Mouse (Mus musculus) limb, embryonic 15.5 days (tissue): ENCODE measurements around the gene Gna12. TPM values are rescaled to one million over a fixed set of nuclear protein-coding genes. Genes with fewer than 3 reads are reported as not detected.

Experiments
- ATAC-seq: fragments of 200-750 bp; cut with Nextera tagmentation; 2 replicates; pipeline ENCODE4 v1.8.0; 2017; ENCODE audit warnings: low read depth, moderate TSS enrichment; ENCODE audit not compliant: insufficient number of reproducible peaks, low FRiP score, low TSS enrichment
- H3K27ac ChIP-seq: fragments of 300-500 bp; sonication (generic); 2 replicates; pipeline ENCODE4 v1.5.1; 2015; ENCODE audit warnings: moderate library complexity, mild to moderate bottlenecking, inconsistent platforms
- H3K27me3 ChIP-seq: fragments of 300-500 bp; sonication (generic); 2 replicates; pipeline ENCODE4 v1.6.1; 2015; ENCODE audit warnings: inconsistent platforms
- H3K36me3 ChIP-seq: fragments of 300-500 bp; sonication (generic); 2 replicates; pipeline ENCODE4 v1.6.1; 2015; ENCODE audit warnings: inconsistent platforms
- H3K4me1 ChIP-seq: fragments of 300-500 bp; sonication (generic); 2 replicates; pipeline ENCODE4 v1.6.1; 2015; ENCODE audit warnings: inconsistent platforms
- H3K4me2 ChIP-seq: fragments of 300-500 bp; sonication (generic); 2 replicates; pipeline ENCODE4 v1.6.1; 2015; ENCODE audit warnings: mild to moderate bottlenecking, inconsistent platforms
- H3K4me3 ChIP-seq: fragments of 300-500 bp; sonication (generic); 2 replicates; pipeline ENCODE4 v1.5.1; 2015; ENCODE audit warnings: mild to moderate bottlenecking, inconsistent platforms
- H3K9ac ChIP-seq: fragments of 300-500 bp; sonication (generic); 2 replicates; pipeline ENCODE4 v1.6.1; 2015; ENCODE audit warnings: inconsistent platforms
- H3K9me3 ChIP-seq: fragments of 300-500 bp; sonication (generic); 2 replicates; pipeline ENCODE4 v1.6.1; 2016; ENCODE audit warnings: inconsistent platforms
- WGBS: fragments of 180-500 bp; shearing (Covaris S2); methylation state at CpG from one replicate; pipeline ENCODE4 v1.1.7; 2015; 5-methylcytosine and 5-hydroxymethylcytosine counted together
- polyA plus RNA-seq: library from polyadenylated mRNA; unstranded; fragments of >200 nt; fragmentation: Nextera tagmentation; extraction: Ambion mirVana; gene quantifications from 2 replicates; pipeline ENCODE4 v1.2.1, GENCODE M21; 2015

Gene Gna12
- polyA plus RNA-seq, 1 experiment from 2014 or later: 19.1 TPM

DNA sequence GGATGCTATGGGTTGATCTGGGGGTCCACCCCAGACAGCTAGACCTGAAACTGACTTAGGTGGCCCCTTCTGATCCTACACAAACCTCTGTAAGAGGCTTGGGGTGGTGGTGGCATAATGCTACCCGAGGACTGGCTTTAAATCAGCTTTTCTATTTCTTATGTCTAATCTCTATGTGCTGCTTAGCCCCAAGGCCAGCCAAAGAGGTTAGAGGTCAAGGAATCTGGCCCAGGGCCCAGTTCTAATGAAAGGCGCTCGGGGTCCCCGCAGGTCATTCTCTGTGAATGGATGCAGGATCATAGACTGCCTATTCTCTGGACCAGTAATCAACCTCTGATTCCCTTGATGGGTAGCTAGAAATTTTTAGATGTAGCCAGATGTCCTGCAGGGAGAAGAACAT lies 24.5 kb upstream of the Gna12 start:
- 89% methylated on average over 4 of the region's 4 CpGs for WGBS
- H3K4me1 ChIP-seq: peaks cover 6% of the 10 kb centered on the region; the same call in 1 of the 2 replicates
- H3K4me3 ChIP-seq: no peak overlapping the region
- no peak overlapping the region for H3K27ac ChIP-seq
- no peaks in the 10 kb centered on the region for H3K27me3 ChIP-seq
- ATAC-seq: no peak
- no peak overlapping the region for H3K4me2 ChIP-seq
- H3K9me3 ChIP-seq: no peaks in the 10 kb centered on the region
- H3K36me3 ChIP-seq: no peaks in the 10 kb centered on the region
- no peak overlapping the region for H3K9ac ChIP-seq

DNA sequence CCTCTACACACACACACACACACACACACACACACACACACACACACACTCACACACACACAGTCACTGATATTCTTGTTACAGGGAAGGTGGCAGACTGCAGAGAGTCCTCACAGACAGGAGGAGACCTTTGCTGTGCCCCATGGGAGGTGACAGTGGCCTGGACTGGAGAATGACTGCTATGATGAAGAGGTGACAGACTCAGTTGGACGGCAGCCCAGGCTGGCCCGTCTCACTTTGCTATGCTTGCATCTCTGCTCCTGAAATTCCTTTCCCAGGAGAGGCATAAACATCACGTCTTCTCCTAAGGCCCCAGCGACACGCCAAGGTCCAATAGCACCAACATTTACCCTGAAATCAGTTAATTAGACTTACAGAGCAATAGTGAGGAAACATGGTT lies 23.5 kb upstream of the Gna12 start:
- WGBS: 63% methylated on average over 5 of the region's 5 CpGs

DNA sequence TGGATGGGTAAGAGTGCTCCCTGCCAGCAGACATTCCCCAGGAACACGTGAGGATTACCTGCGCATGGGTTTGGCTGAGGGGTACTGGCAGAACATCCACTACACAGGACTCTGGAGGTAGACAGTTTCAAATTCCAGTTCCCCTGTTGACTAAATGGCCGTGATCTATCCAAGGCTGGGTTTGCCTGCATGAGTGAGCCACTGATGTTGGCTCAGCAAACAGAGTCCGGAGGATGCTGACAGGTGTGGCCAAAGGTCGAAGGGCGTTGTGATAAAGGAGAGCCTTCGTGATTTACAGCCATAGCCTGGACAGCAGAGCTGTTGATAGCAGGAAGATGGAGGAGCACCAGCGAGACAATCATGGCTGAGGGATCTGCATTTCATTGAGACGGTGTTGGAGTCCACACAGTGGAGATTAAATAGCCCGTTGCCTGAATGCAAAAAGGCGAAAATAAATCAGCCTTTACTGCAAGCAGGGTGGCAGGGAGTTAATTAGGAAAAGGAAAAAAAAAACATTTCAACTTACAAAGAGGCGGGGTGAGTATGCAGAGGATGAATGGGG lies 22.3 kb upstream of the Gna12 start:
- H3K9ac ChIP-seq: no peak overlapping the region
- H3K4me2 ChIP-seq: no peak overlapping the region
- H3K27me3 ChIP-seq: no peaks in the 10 kb centered on the region
- ATAC-seq: no peak
- peaks cover 6% of the 10 kb centered on the region; the same call in 1 of the 2 replicates for H3K4me1 ChIP-seq
- H3K4me3 ChIP-seq: no peak overlapping the region
- no peaks in the 10 kb centered on the region for H3K36me3 ChIP-seq
- H3K9me3 ChIP-seq: no peaks in the 10 kb centered on the region
- H3K27ac ChIP-seq: no peak overlapping the region
- 70% methylated on average over 12 of the region's 12 CpGs for WGBS

More for the DNA sequence above, 23.5 kb upstream of the Gna12 start:
- Histone ChIP-seq H3K27ac (no peak overlapping the region), H3K4me2 (no peak overlapping the region), H3K27me3 (no peaks in the 10 kb centered on the region), H3K36me3 (no peaks in the 10 kb centered on the region), H3K4me1 (peaks cover 6% of the 10 kb centered on the region; the same call in 1 of the 2 replicates), H3K4me3 (no peak overlapping the region), H3K9me3 (no peaks in the 10 kb centered on the region), H3K9ac (no peak overlapping the region)
- ATAC-seq: no peak

DNA sequence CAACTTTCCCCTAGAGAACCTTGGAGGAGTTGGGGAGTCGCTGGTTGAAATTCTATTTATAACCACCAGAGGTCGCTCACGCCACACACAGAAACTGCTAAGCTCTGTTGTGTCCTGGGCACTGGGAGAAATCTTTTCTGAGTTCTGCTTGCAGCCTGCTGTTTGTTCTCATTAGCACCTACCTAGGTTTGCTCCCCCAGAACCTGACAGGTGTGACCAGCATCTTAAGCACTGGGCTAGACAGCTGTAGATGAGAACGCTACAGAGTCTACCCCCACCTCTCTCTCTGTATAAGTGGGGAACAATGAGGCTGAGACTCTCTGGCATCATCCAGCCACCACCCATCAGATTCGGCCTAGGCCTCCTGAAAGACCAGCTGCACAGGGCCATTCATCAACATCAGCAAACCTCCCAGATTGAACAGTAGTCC lies 17.1 kb upstream of the Gna12 start:
- no peak overlapping the region for H3K9ac ChIP-seq
- no peaks in the 10 kb centered on the region for H3K4me1 ChIP-seq
- H3K36me3 ChIP-seq: no peaks in the 10 kb centered on the region
- WGBS: 10% methylated on average over 5 of the region's 5 CpGs
- no peaks in the 10 kb centered on the region for H3K9me3 ChIP-seq
- H3K27ac ChIP-seq: no peak overlapping the region
- H3K4me2 ChIP-seq: no peak overlapping the region
- 0 out of 2 replicates have a peak, but pooled peaks have one; percentile 24 for ATAC-seq
- H3K27me3 ChIP-seq: no peaks in the 10 kb centered on the region
- no peak overlapping the region for H3K4me3 ChIP-seq

DNA sequence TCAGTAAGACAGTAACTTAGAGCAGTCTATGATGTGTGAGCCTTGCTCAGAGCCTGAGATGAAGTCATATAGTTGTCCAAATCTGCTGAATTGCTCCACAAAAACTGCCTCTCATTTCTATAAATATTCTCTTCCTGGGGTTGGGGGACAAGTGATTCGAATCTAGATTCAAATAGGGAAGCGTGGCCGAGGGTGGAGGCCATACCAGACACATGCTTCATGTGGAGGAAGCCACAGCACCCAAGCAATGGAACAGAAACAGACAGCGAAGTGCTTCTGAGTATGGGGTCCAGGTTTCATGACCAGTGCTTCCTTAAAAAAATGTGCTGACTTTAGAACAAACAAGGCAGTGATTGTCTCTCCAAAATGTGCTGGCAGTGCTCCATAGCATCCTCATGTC lies 11.7 kb upstream of the Gna12 start:
- ATAC-seq: no peak
- no peak overlapping the region for H3K27ac ChIP-seq
- H3K9ac ChIP-seq: no peak overlapping the region
- no peaks in the 10 kb centered on the region for H3K9me3 ChIP-seq
- no peaks in the 10 kb centered on the region for H3K36me3 ChIP-seq
- no peak overlapping the region for H3K4me2 ChIP-seq
- no peaks in the 10 kb centered on the region for H3K27me3 ChIP-seq
- no peak overlapping the region for H3K4me3 ChIP-seq
- 78% methylated on average over 4 of the region's 4 CpGs for WGBS
- no peaks in the 10 kb centered on the region for H3K4me1 ChIP-seq

DNA sequence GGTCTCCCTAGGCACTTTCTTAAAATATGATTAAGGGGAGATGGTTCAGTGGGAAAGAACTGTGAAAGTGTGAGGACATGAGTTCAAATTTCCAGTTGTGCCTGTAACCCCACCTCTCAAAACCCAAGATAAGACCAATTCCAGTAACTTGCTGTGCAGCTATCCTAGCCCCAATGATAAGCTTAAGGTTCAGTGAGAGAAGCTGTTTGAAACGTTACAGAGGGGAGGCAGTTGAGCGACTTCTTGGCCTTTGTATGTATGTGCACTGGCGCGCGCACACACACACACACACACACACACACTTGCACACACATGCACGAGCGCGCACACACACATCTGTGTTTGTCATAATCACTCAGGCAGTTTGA lies 817 bp upstream of the Gna12 start:
- WGBS: 77% methylated on average over 8 of the region's 8 CpGs
- ATAC-seq: no peak

DNA sequence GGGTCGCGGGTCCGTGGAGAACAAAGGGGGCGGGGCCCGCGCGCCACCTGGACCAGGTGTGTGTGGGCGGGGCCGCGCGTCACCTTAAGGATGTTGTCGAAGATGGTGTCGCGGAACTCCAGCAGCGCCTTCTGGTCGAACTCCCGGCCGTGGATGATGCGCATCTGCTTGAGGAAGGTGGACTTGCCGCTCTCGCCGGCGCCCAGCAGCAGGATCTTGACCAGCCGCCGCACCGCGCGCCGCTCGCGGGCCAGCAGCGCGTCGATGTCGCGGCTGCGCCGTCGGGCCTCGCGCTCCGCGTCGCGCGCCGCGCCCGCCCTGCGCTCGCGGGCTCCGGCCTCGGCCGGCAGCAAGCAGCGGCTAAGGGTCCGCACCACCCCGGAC lies 328 bp downstream of the Gna12 start:
- H3K27ac ChIP-seq: peak overlapping the region; percentile 80
- H3K36me3 ChIP-seq: no peaks in the 10 kb centered on the region
- H3K27me3 ChIP-seq: no peaks in the 10 kb centered on the region
- H3K9ac ChIP-seq: peak overlapping the region; percentile 90
- H3K4me3 ChIP-seq: peak overlapping the region; percentile 86
- H3K4me1 ChIP-seq: peaks cover 34% of the 10 kb centered on the region
- peak overlapping the region; percentile 88 for H3K4me2 ChIP-seq
- ATAC-seq: no peak
- under 1% methylated on average over 48 of the region's 58 CpGs for WGBS
- H3K9me3 ChIP-seq: no peaks in the 10 kb centered on the region

More for the DNA sequence above, 817 bp upstream of the Gna12 start:
- no peaks in the 10 kb centered on the region for H3K27me3 ChIP-seq
- no peaks in the 10 kb centered on the region for H3K9me3 ChIP-seq
- H3K36me3 ChIP-seq: no peaks in the 10 kb centered on the region
- H3K4me3 ChIP-seq: no peak overlapping the region
- H3K9ac ChIP-seq: no peak overlapping the region
- H3K4me1 ChIP-seq: peaks cover 34% of the 10 kb centered on the region
- no peak overlapping the region for H3K27ac ChIP-seq
- peak overlapping the region; percentile 47 for H3K4me2 ChIP-seq

DNA sequence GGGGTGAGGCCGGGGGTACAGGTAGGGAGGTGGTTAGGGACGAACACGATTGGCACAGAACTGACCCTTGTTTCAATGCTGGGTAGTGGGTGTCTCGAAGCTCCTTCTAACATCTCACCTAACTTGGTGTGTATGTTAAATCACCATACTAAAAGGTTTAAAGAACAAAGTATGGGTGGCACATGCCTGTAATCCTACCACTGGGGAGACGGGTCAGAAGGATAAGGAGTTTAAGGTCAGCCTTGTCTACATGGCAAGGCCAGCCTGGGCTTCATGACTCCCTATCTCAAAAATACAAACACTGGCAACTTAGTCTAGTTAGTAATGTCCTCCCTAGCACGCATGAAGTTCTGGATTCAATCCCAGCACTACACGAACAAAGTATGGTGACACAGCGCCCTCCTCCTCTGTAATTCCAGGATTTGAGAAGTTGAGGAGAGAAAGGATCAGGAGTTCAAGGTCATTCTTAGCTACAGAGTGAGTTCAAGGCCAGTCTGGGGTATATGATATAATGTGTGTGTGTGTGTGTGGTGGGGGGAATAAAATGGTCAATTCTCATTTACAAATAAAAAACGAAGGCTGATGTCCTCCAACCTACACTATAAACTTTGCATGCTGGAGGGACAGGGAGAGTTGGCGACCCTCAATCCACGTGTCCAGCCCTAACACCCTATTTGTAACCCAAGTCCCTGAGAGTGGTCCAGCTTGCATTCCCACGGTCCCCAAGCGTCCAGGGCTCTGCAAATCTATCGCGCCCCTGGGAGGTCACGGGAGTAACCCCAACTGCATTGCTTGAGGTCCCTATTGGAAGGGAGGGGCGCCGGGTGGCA lies 935 bp downstream of the Gna12 start:
- no peaks in the 10 kb centered on the region for H3K27me3 ChIP-seq
- no peaks in the 10 kb centered on the region for H3K9me3 ChIP-seq
- H3K4me3 ChIP-seq: peak overlapping the region; percentile 86
- peak overlapping the region; percentile 88 for H3K4me2 ChIP-seq
- ATAC-seq: no peak
- H3K27ac ChIP-seq: peak overlapping the region; percentile 80
- H3K4me1 ChIP-seq: peaks cover 34% of the 10 kb centered on the region
- WGBS: 34% methylated on average over 18 of the region's 18 CpGs
- peak overlapping the region; percentile 90 for H3K9ac ChIP-seq
- no peaks in the 10 kb centered on the region; the same call in 1 of the 2 replicates for H3K36me3 ChIP-seq

DNA sequence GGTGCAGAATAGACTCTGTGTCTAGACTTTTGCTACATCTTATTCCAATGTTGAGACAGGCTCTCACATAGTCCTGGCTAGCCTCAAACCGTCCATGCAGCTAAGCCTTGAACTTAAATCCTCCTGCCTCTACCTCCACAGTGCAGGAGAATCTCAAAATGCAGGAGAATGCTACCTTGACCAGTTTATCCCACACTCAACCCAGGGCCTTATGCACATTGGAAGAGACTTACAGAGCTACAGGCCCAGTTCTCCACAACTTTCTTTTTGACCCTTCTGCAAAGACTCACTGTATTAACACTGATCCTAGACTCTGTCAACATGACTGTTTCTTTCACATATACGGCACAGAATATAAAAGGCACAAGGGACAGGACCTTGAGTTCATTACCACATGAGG lies 1.9 kb downstream of the Gna12 start:
- peak overlapping the region; percentile 86 for H3K4me3 ChIP-seq

DNA sequence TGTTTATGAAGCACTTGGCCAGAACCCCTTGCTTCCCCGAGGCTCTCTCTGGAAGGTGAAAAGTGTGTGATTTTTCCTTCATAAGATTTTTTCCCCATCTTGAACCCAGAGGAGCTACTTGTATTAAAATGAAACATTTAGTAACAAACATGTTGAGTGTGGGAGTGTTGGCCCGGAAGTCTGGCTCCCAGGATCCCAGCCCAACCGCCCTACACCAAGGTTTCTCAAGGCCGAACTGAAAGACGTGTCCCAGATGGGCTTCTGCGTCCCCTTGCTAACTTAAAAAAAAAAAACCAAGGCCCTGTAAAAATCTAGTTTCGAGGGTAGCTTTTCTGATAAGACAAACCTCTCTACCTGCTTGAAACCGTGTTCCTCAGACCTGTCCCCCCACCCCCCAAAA lies 2.3 kb downstream of the Gna12 start:
- Histone ChIP-seq H3K4me1 (peaks cover 34% of the 10 kb centered on the region), H3K4me2 (peak overlapping the region; percentile 88), H3K9me3 (no peaks in the 10 kb centered on the region), H3K4me3 (peak overlapping the region; percentile 86; the same call in 1 of the 2 replicates), H3K36me3 (no peaks in the 10 kb centered on the region; the same call in 1 of the 2 replicates), H3K27ac (peak overlapping the region; percentile 38), H3K9ac (no peak overlapping the region), H3K27me3 (no peaks in the 10 kb centered on the region)
- WGBS: 44% methylated on average over 8 of the region's 8 CpGs
- no peak for ATAC-seq

More for the DNA sequence above, 1.9 kb downstream of the Gna12 start:
- H3K9me3 ChIP-seq: no peaks in the 10 kb centered on the region
- H3K9ac ChIP-seq: no peak overlapping the region
- peak overlapping the region; percentile 38 for H3K27ac ChIP-seq
- ATAC-seq: no peak
- WGBS: 61% methylated on average over 2 of the region's 2 CpGs
- H3K4me2 ChIP-seq: peak overlapping the region; percentile 88
- H3K27me3 ChIP-seq: no peaks in the 10 kb centered on the region
- no peaks in the 10 kb centered on the region; the same call in 1 of the 2 replicates for H3K36me3 ChIP-seq
- H3K4me1 ChIP-seq: peaks cover 34% of the 10 kb centered on the region

DNA sequence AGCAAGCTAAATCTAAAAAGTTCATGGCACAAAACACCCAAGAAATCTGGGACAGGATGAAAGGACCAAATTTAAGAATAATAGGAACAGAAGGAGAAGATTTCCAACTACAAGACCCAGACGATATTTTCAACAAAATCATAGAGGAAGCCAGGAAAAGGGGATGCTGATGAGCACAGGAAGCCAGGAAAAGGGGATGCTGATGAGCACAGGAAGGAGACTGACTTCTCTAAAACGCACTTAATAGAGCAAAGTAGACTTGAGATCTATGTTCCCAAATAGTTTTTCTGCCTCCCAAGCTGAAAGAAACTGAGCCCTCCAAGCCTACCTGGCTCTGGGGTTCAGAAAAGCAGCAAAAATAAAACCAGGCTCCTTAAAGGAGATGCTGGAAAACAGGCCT lies 2.8 kb downstream of the Gna12 start:
- Histone ChIP-seq H3K27ac (peak overlapping the region; percentile 38; the same call in 1 of the 2 replicates), H3K9me3 (no peaks in the 10 kb centered on the region), H3K36me3 (no peaks in the 10 kb centered on the region; the same call in 1 of the 2 replicates), H3K27me3 (no peaks in the 10 kb centered on the region), H3K4me3 (no peak overlapping the region), H3K9ac (no peak overlapping the region), H3K4me1 (peaks cover 34% of the 10 kb centered on the region), H3K4me2 (peak overlapping the region; percentile 88; the same call in 1 of the 2 replicates)
- 56% methylated on average over 2 of the region's 2 CpGs for WGBS
- no peak for ATAC-seq

DNA sequence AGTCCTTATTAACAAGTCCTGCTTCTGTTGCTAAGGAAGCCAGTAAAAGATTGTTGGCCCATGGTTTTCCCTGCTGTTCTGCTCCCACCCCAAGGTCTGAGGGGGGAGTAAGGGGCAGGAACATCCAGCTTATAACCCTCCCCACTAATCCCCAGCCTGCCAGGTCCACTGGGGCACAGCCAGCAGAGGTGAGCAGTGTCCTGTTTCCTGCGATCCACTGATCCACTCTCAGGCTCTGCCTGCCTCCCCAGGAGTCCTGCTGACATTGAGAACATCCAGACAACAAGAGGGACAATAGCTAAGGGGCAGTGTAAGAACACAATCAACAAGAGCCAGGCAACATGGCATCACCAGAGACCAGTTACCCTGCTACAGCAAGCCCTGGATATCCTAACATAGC lies 3.4 kb downstream of the Gna12 start:
- H3K27ac ChIP-seq: 0 out of 2 replicates have a peak overlapping the region, but pooled peaks have one; percentile 17
- no peaks in the 10 kb centered on the region for H3K27me3 ChIP-seq
- 13% methylated on average over 1 of the region's 1 CpGs for WGBS
- no peak overlapping the region for H3K4me2 ChIP-seq
- ATAC-seq: no peak
- H3K4me3 ChIP-seq: no peak overlapping the region
- H3K9me3 ChIP-seq: no peaks in the 10 kb centered on the region
- H3K9ac ChIP-seq: no peak overlapping the region
- H3K4me1 ChIP-seq: peaks cover 34% of the 10 kb centered on the region
- H3K36me3 ChIP-seq: no peaks in the 10 kb centered on the region; the same call in 1 of the 2 replicates
